In genomic region chr10:115811519-115811918, GRCm38 (mm10) we compare ENCODE assay signal across 18 mouse cellular contexts. TPM values are rescaled to one million over a fixed set of nuclear protein-coding genes. Genes with fewer than 3 reads are reported as not detected.
DNase-seq lines count a peak whose midpoint lies in the region; ATAC-seq lines count a peak whose summit lies in the region.
"Had no signal": no experiment of that assay in that cellular context is flagged by ENCODE, and none has a peak within 500 bp of the region (broad histone marks: within the 10 kb centered on the region; RNA-seq: fewer than 3 reads in every experiment).

No protein-coding gene starts in this region.

- 0 out of 2 replicates have a peak, but pooled peaks have one; percentile 29 for ATAC-seq in kidney, embryonic 14.5 days (ENCODE audit: low FRiP score, low TSS enrichment)
- peak; percentile 42; the same call in 1 of the 2 replicates for ATAC-seq in limb, embryonic 12.5 days (ENCODE audit: insufficient number of reproducible peaks, insufficient read depth, low FRiP score, low TSS enrichment, low read depth)
- ATAC-seq in limb, embryonic 13.5 days (ENCODE audit: low FRiP score, low read depth), result no peak
- no peak for ATAC-seq in midbrain, embryonic 14.5 days (ENCODE audit: low FRiP score, low TSS enrichment)
- ATAC-seq: forebrain, embryonic 15.5 days had no signal

- no peaks in the 10 kb centered on the region for H3K9me3 ChIP-seq in kidney, embryonic 14.5 days (ENCODE audit: control insufficient read depth, low read length)
- no peaks in the 10 kb centered on the region for H3K9me3 ChIP-seq in limb, embryonic 12.5 days
- no peaks in the 10 kb centered on the region for H3K9me3 ChIP-seq in limb, embryonic 10.5 days (replicated peaks)
- H3K9me3 ChIP-seq in limb, embryonic 13.5 days, result no peaks in the 10 kb centered on the region
- no peaks in the 10 kb centered on the region for H3K9me3 ChIP-seq in midbrain, embryonic 14.5 days (ENCODE audit: control insufficient read depth, low read length)
- H3K9me3 ChIP-seq: embryonic facial prominence, embryonic 10.5 days; forebrain, embryonic 10.5 days; forebrain, embryonic 15.5 days; heart, embryonic 12.5 days; hindbrain, embryonic 10.5 days had no signal

- no peak overlapping the region for H3K4me2 ChIP-seq in kidney, embryonic 14.5 days (replicated peaks; ENCODE audit: low read depth, low read length)
- no peak overlapping the region for H3K4me2 ChIP-seq in limb, embryonic 12.5 days
- H3K4me2 ChIP-seq in limb, embryonic 13.5 days (replicated peaks), result no peak overlapping the region
- H3K4me2 ChIP-seq in midbrain, embryonic 14.5 days (ENCODE audit: low read length), result no peak overlapping the region
- H3K4me2 ChIP-seq: forebrain, embryonic 15.5 days; heart, embryonic 12.5 days; hindbrain, embryonic 14.5 days had no signal

- no peak overlapping the region for H3K4me3 ChIP-seq in kidney, embryonic 14.5 days (ENCODE audit: low read length)
- no peak overlapping the region for H3K4me3 ChIP-seq in limb, embryonic 12.5 days (replicated peaks)
- no peak overlapping the region for H3K4me3 ChIP-seq in limb, embryonic 10.5 days
- H3K4me3 ChIP-seq in limb, embryonic 13.5 days, result no peak overlapping the region
- no peak overlapping the region for H3K4me3 ChIP-seq in midbrain, embryonic 14.5 days (replicated peaks; ENCODE audit: low read depth, low read length)
- H3K4me3 ChIP-seq: embryonic facial prominence, embryonic 10.5 days; erythroblast, embryonic 14.5 days; forebrain, embryonic 10.5 days; forebrain, embryonic 15.5 days; heart, embryonic 12.5 days; hindbrain, embryonic 10.5 days had no signal

- no peaks in the 10 kb centered on the region for H3K36me3 ChIP-seq in kidney, embryonic 14.5 days (ENCODE audit: control insufficient read depth, insufficient read depth, low read length)
- H3K36me3 ChIP-seq in limb, embryonic 12.5 days, result no peaks in the 10 kb centered on the region
- no peaks in the 10 kb centered on the region for H3K36me3 ChIP-seq in limb, embryonic 10.5 days
- H3K36me3 ChIP-seq in limb, embryonic 13.5 days, result no peaks in the 10 kb centered on the region
- H3K36me3 ChIP-seq in midbrain, embryonic 14.5 days (ENCODE audit: control insufficient read depth, insufficient read depth, low read length), result no peaks in the 10 kb centered on the region
- H3K36me3 ChIP-seq: embryonic facial prominence, embryonic 10.5 days; forebrain, embryonic 10.5 days; forebrain, embryonic 15.5 days; heart, embryonic 12.5 days; hindbrain, embryonic 10.5 days had no signal

- 23% methylated on average over 5 of the region's 5 CpGs for WGBS in kidney, embryonic 14.5 days
- 41% methylated on average over 5 of the region's 5 CpGs for WGBS in limb, embryonic 12.5 days
- 72% methylated on average over 5 of the region's 5 CpGs for WGBS in limb, embryonic 10.5 days
- 34% methylated on average over 5 of the region's 5 CpGs for WGBS in limb, embryonic 13.5 days
- WGBS in midbrain, embryonic 14.5 days, result 45% methylated on average over 5 of the region's 5 CpGs

- no peak for DNase-seq in kidney, adult 8-10 months
- no peak for DNase-seq in limb, embryonic 10.5 days (ENCODE audit: low spot score)
- DNase-seq in midbrain, embryonic 14.5 days, result no peak
- DNase-seq: adrenal gland, postnatal 10 days; cerebellum, adult 11 months; cerebellum, adult 9-10 months; cerebellum, postnatal 25 days; gastrocnemius, postnatal 25 days had no signal

- no peak overlapping the region for H3K9ac ChIP-seq in kidney, embryonic 14.5 days (ENCODE audit: low read depth, low read length)
- no peak overlapping the region for H3K9ac ChIP-seq in limb, embryonic 12.5 days (replicated peaks)
- H3K9ac ChIP-seq in limb, embryonic 13.5 days, result no peak overlapping the region
- no peak overlapping the region for H3K9ac ChIP-seq in midbrain, embryonic 14.5 days (replicated peaks; ENCODE audit: low read length)
- H3K9ac ChIP-seq: forebrain, embryonic 15.5 days; heart, embryonic 12.5 days; hindbrain, embryonic 14.5 days had no signal

- no peaks in the 10 kb centered on the region for H3K4me1 ChIP-seq in kidney, embryonic 14.5 days (ENCODE audit: control insufficient read depth, insufficient read depth, low read length)
- H3K4me1 ChIP-seq in limb, embryonic 12.5 days (replicated peaks), result peaks cover 7% of the 10 kb centered on the region; the same call in 1 of the 2 replicates
- H3K4me1 ChIP-seq in limb, embryonic 10.5 days, result peaks cover 4% of the 10 kb centered on the region; the same call in 1 of the 2 replicates
- H3K4me1 ChIP-seq in limb, embryonic 13.5 days, result peaks cover 13% of the 10 kb centered on the region; the same call in 1 of the 2 replicates
- no peaks in the 10 kb centered on the region for H3K4me1 ChIP-seq in midbrain, embryonic 14.5 days (ENCODE audit: control insufficient read depth, insufficient read depth, low read length)
- H3K4me1 ChIP-seq: forebrain, embryonic 15.5 days; heart, embryonic 12.5 days; hindbrain, embryonic 10.5 days had no signal

- H3K27me3 ChIP-seq in kidney, embryonic 14.5 days (ENCODE audit: control insufficient read depth, insufficient read depth, low read length), result no peaks in the 10 kb centered on the region
- H3K27me3 ChIP-seq in limb, embryonic 12.5 days, result no peaks in the 10 kb centered on the region
- no peaks in the 10 kb centered on the region for H3K27me3 ChIP-seq in limb, embryonic 10.5 days (ENCODE audit: low read depth, poor library complexity, severe bottlenecking)
- H3K27me3 ChIP-seq in limb, embryonic 13.5 days, result no peaks in the 10 kb centered on the region
- H3K27me3 ChIP-seq in midbrain, embryonic 14.5 days (ENCODE audit: control insufficient read depth, insufficient read depth, low read length), result no peaks in the 10 kb centered on the region
- H3K27me3 ChIP-seq: forebrain, embryonic 15.5 days; heart, embryonic 12.5 days had no signal

- H3K27ac ChIP-seq in kidney, embryonic 14.5 days (ENCODE audit: low read depth, low read length), result no peak overlapping the region; the same call in 1 of the 2 replicates
- peak overlapping the region; percentile 41; the same call in 1 of the 2 replicates for H3K27ac ChIP-seq in limb, embryonic 12.5 days
- H3K27ac ChIP-seq in limb, embryonic 10.5 days, result no peak overlapping the region
- peak overlapping the region; percentile 7; the same call in 1 of the 2 replicates for H3K27ac ChIP-seq in limb, embryonic 13.5 days
- H3K27ac ChIP-seq in midbrain, embryonic 14.5 days (replicated peaks; ENCODE audit: low read depth, low read length), result no peak overlapping the region
- H3K27ac ChIP-seq: embryonic facial prominence, embryonic 10.5 days; forebrain, embryonic 10.5 days; forebrain, embryonic 15.5 days; hindbrain, embryonic 10.5 days; hindbrain, embryonic 14.5 days had no signal

RNA-seq across cellular contexts. Expression of gene Tspan8, which starts 5.1 kb away (rescaled TPM):
- polyA plus RNA-seq in kidney, embryonic 14.5 days (2014; fragmentation: Nextera tagmentation; extraction: Ambion mirVana), result 26.9 and 31.3 TPM in 2 replicates
- 1.1 and 1.5 TPM in 2 replicates for polyA plus RNA-seq in limb, embryonic 12.5 days (2016; fragmentation: Nextera tagmentation; extraction: Ambion mirVana)
- 0.86 and 1.3 TPM in 2 replicates for polyA plus RNA-seq in limb, embryonic 10.5 days (2016; fragmentation: Nextera tagmentation; extraction: Ambion mirVana)
- 2.0 and 2.8 TPM in 2 replicates for polyA plus RNA-seq in limb, embryonic 13.5 days (2015; fragmentation: Nextera tagmentation; extraction: Ambion mirVana)
- polyA plus RNA-seq in midbrain, embryonic 14.5 days (2014; fragmentation: Nextera tagmentation; extraction: Ambion mirVana), result not detected in 2 replicates

Comparison
In these comparisons a context has a peak if more than half of its experiments do, and no peak if none do; other contexts are left out.
1. ATAC-seq: peak in kidney, embryonic 14.5 days (single experiment) and limb, embryonic 12.5 days (single experiment); none in limb, embryonic 13.5 days (single experiment) and midbrain, embryonic 14.5 days (single experiment).
2. H3K27ac ChIP-seq: peak in limb, embryonic 12.5 days (single experiment) and limb, embryonic 13.5 days (single experiment); none in kidney, embryonic 14.5 days (single experiment), limb, embryonic 10.5 days (single experiment) and midbrain, embryonic 14.5 days (single experiment).